ENCODE assay signal across 11 mouse cellular contexts in genomic region chr4:126756766-126757165, GRCm38 (mm10). TPM values are rescaled to one million over a fixed set of nuclear protein-coding genes. Genes with fewer than 3 reads are reported as not detected.
A peak's percentile ranks its signal among the peaks of the same experiment; 100 is the strongest.
DNase-seq lines count a peak whose midpoint lies in the region; ATAC-seq lines count a peak whose summit lies in the region.
"Had no signal": no experiment of that assay in that cellular context is flagged by ENCODE, and none has a peak within 500 bp of the region (broad histone marks: within the 10 kb centered on the region; RNA-seq: fewer than 3 reads in every experiment).

No protein-coding gene starts in this region.

- peak; percentile 84 for DNase-seq in cerebellum, adult 11 months
- no peak for DNase-seq in cerebellum, postnatal 4 days (ENCODE audit: low spot score in 2 of 2)
- peak; percentile 68 for DNase-seq in layer of hippocampus, adult 11-12 months (ENCODE audit: low spot score)
- DNase-seq in layer of hippocampus, adult 8-10 months (ENCODE audit: low spot score in 2 of 2): no peak
- DNase-seq in Muller cell, postnatal 12 days (ENCODE audit: inconsistent ontology term): peak; percentile 43
- DNase-seq in cerebellum, postnatal 14 days: peak; percentile 94 to 95
- DNase-seq in frontal cortex, postnatal 14 days (ENCODE audit: low spot score in 2 of 2): no peak

- ATAC-seq in erythroid progenitor cell, adult 5-6 weeks (replicated peaks; ENCODE audit: low FRiP score, poor library complexity, severe bottlenecking): no peak

RNA-seq across cellular contexts. Expression of gene AU040320, which starts 3.4 kb away (rescaled TPM):
- total RNA-seq in layer of hippocampus, adult 8-10 months (2022): 10 to 100 TPM; 63.5 to 77.5 (median 67.4) TPM
- total RNA-seq in erythroid progenitor cell, adult 5-6 weeks (2015; ENCODE audit: low replicate concordance): 11.3 and 24.5 TPM in 2 replicates
- total RNA-seq in erythroid progenitor cell, adult 5-6 weeks (2017; ENCODE audit: low replicate concordance): 3.8 and 8.0 TPM in 2 replicates

RNA-seq across cellular contexts. Expression of gene Ncdn, which starts 3.5 kb away (rescaled TPM):
- total RNA-seq in layer of hippocampus, adult 8-10 months (2022): 1,000 to 10,000 TPM; 1,589 to 1,685 (median 1,649) TPM
- total RNA-seq in erythroid progenitor cell, adult 5-6 weeks (2015; ENCODE audit: low replicate concordance): 1.1 and 1.3 TPM in 2 replicates
- 1.0 and 3.0 TPM in 2 replicates for total RNA-seq in erythroid progenitor cell, adult 5-6 weeks (2017; ENCODE audit: low replicate concordance)

RNA-seq across cellular contexts. Expression of gene Tfap2e, which starts 20.7 kb away (rescaled TPM):
- not detected for total RNA-seq in layer of hippocampus, adult 8-10 months (2022)
- total RNA-seq in erythroid progenitor cell, adult 5-6 weeks (2015; ENCODE audit: low replicate concordance): not detected in 2 replicates
- not detected in 2 replicates for total RNA-seq in erythroid progenitor cell, adult 5-6 weeks (2017; ENCODE audit: low replicate concordance)
- total RNA-seq: common myeloid progenitor, adult 5-6 weeks; heart, adult 2 months; left cerebral cortex, postnatal 25 days had no signal

Comparison
In these comparisons a context has a peak if more than half of its experiments do, and no peak if none do; other contexts are left out.
1. DNase-seq: peak in cerebellum, adult 11 months (single experiment), layer of hippocampus, adult 11-12 months (single experiment), Muller cell, postnatal 12 days (single experiment) and cerebellum, postnatal 14 days (2 of 2); none in cerebellum, postnatal 4 days (0 of 2), layer of hippocampus, adult 8-10 months (0 of 2) and frontal cortex, postnatal 14 days (0 of 2).
2. RNA of gene Ncdn, which starts 3.5 kb away (total RNA-seq): 1,589 to 1,685 TPM in layer of hippocampus, adult 8-10 months; 1.0 to 3.0 TPM in erythroid progenitor cell, adult 5-6 weeks; every median in the first group is over 100 times any median in the second.